Mouse (Mus musculus): ENCODE data around the gene Dpep3.

Gene Dpep3

GRCm38 (mm10) chr8:105983406-105983805 is 4.2 kb upstream of the Dpep3 start:
- CTCF ChIA-PET, result interaction anchor here (0.6 to 0.7 kb wide), 2 partner anchors 18 to 89 kb away, joined by 3 to 6 read pairs; no protein-coding TSS in a partner anchor

GRCm38 (mm10) chr8:105981146-105981545 is 1.9 kb upstream of the Dpep3 start:
- CTCF ChIA-PET, result no interaction called here

- CTCF ChIA-PET, result interaction anchor here (0.5 kb wide), 1 partner anchor 373 kb away, joined by 4 read pairs; no protein-coding TSS in a partner anchor
Observed at GRCm38 (mm10) chr8:105975363-105975762, 3.9 kb downstream of the Dpep3 start.

- CTCF ChIA-PET, result no interaction called here
Observed at GRCm38 (mm10) chr8:105971019-105971720, 8.1 kb downstream of the Dpep3 start.

GRCm38 (mm10) chr8:105969367-105969766 is 9.9 kb downstream of the Dpep3 start:
- CTCF ChIA-PET, result no interaction called here

- CTCF ChIA-PET, result no interaction called here
Observed at GRCm38 (mm10) chr8:105966692-105967311, 12.4 kb downstream of the Dpep3 start.

GRCm38 (mm10) chr8:105965905-105966341 is 13.3 kb downstream of the Dpep3 start, which contains the start of gene Slc12a4:
Gene Slc12a4, minus strand, starts transcription at chr8:105966097.
- CTCF ChIA-PET, result no interaction called here

GRCm38 (mm10) chr8:105965266-105965904 is 13.8 kb downstream of the Dpep3 start:
- CTCF ChIA-PET, result no interaction called here

GRCm38 (mm10) chr8:105964506-105965265 is 14.5 kb downstream of the Dpep3 start:
- CTCF ChIA-PET, result interaction anchor here (0.6 kb wide), 1 partner anchor 373 kb away, joined by 3 read pairs; no protein-coding TSS in a partner anchor

- CTCF ChIA-PET, result no interaction called here
Observed at GRCm38 (mm10) chr8:105961536-105961935, 17.7 kb downstream of the Dpep3 start.

GRCm38 (mm10) chr8:105961101-105961500 is 18.1 kb downstream of the Dpep3 start:
- CTCF ChIA-PET, result no interaction called here

- CTCF ChIA-PET, result no interaction called here
Observed at GRCm38 (mm10) chr8:105959350-105959749, 19.9 kb downstream of the Dpep3 start.

- CTCF ChIA-PET, result interaction anchor here (0.5 to 0.6 kb wide), 2 partner anchors 9 to 402 kb away, joined by 3 to 12 read pairs; no protein-coding TSS in a partner anchor
Observed at GRCm38 (mm10) chr8:105957813-105958212, 21.4 kb downstream of the Dpep3 start.

GRCm38 (mm10) chr8:105956556-105956955 is 22.7 kb downstream of the Dpep3 start:
- CTCF ChIA-PET, result no interaction called here

GRCm38 (mm10) chr8:105951057-105951659 is 28.1 kb downstream of the Dpep3 start:
- CTCF ChIA-PET, result interaction anchor here (0.6 kb wide), 1 partner anchor 60 kb away, joined by 3 read pairs; no protein-coding TSS in a partner anchor

GRCm38 (mm10) chr8:105949350-105949749 is 29.9 kb downstream of the Dpep3 start:
- CTCF ChIA-PET, result interaction anchor here (0.6 kb wide), 1 partner anchor 9 kb away, joined by 12 read pairs; no protein-coding TSS in a partner anchor

GRCm38 (mm10) chr8:105943321-105943739 is 35.9 kb downstream of the Dpep3 start, which contains the start of gene Lcat:
Gene Lcat, minus strand, starts transcription at chr8:105943382.
- CTCF ChIA-PET, result no interaction called here

GRCm38 (mm10) chr8:105942542-105942941 is 36.7 kb downstream of the Dpep3 start:
- CTCF ChIA-PET, result no interaction called here

GRCm38 (mm10) chr8:105942026-105942425 is 37.2 kb downstream of the Dpep3 start:
- CTCF ChIA-PET, result no interaction called here

- CTCF ChIA-PET, result interaction anchor here (0.6 to 0.9 kb wide), 4 partner anchors 29 to 121 kb away, joined by 3 to 21 read pairs (median 5); partner anchors contain the start of gene Nfatc3
Observed at GRCm38 (mm10) chr8:105938306-105938669, 40.9 kb downstream of the Dpep3 start, which contains the start of gene Psmb10. Gene Psmb10, minus strand, starts transcription at chr8:105938444.
